Mouse (Mus musculus) embryonic stem cell, embryonic (primary cell): ENCODE results near the gene Mcrip1.

Experiments used
- CTCF ChIA-PET, 4 experiments: fragments of 300-600 bp in 2 of 4; fragments of 350-600 bp in 2 of 4; sonication (Branson Sonifier 250); formaldehyde crosslinking; loops; one replicate each; lab custom pipeline; 2022; ENCODE audit warnings: inconsistent platforms in 2 of 4; lab: Charles Lee
- POLR2A ChIA-PET, 4 experiments: fragments of 300-600 bp in 2 of 4; fragments of 350-600 bp in 2 of 4; sonication (Branson Sonifier 250); formaldehyde crosslinking; loops; one replicate each; lab custom pipeline; 2022; ENCODE audit warnings: antibody characterized with exemption in 4 of 4, inconsistent platforms in 1 of 4; lab: Charles Lee

Gene Mcrip1

GRCm38 (mm10) chr11:120549168-120549945, at the start of gene Mcrip1:
Gene Mcrip1, minus strand, starts transcription at chr11:120549727.
- ChIA-PET POLR2A (interaction anchor here (0.5 to 20.6 kb wide), 18 partner anchors 9 to 295 kb away, joined by 3 to 358 read pairs (median 4); partner anchors contain the start of genes Gcgr (in 2 of the 4), P4hb (in 2 of the 4) and Pycr1 (in 1 of the 4)), CTCF (no interaction called here)

- CTCF ChIA-PET: no interaction called here
- POLR2A ChIA-PET: interaction anchor here in 3 of 4 experiments (0.6 to 12.3 kb wide), 16 partner anchors 9 to 348 kb away, joined by 3 to 215 read pairs (median 4); partner anchors contain the start of genes Npb (in 2 of the 3), P4hb (in 2 of the 3), Arhgdia (in 1 of the 3) and Mafg (in 1 of the 3)
Observed at GRCm38 (mm10) chr11:120598990-120599549, 49.5 kb upstream of the Mcrip1 start.

- POLR2A ChIA-PET: interaction anchor here (0.5 to 12.3 kb wide), 37 partner anchors 8 to 1687 kb away, joined by 3 to 215 read pairs (median 4); partner anchors contain the start of genes P4hb (in 3 of the 4), Mafg (in 2 of the 4), Npb (in 2 of the 4) and Arhgdia (in 1 of the 4)
- CTCF ChIA-PET: interaction anchor here in 1 of 4 experiments (1.5 kb wide), 1 partner anchor 19 kb away, joined by 6 read pairs; no protein-coding TSS in a partner anchor
Observed at GRCm38 (mm10) chr11:120598283-120598989, 48.9 kb upstream of the Mcrip1 start, which contains the start of the genes Alyref and Anapc11. Gene Alyref, minus strand, starts transcription at chr11:120598365. Gene Anapc11, plus strand, starts transcription at chr11:120598421.

- ChIA-PET CTCF (interaction anchor here in 2 of 4 experiments (0.9 to 1.5 kb wide), 4 partner anchors 12 to 18 kb away, joined by 3 to 6 read pairs (median 4); no protein-coding TSS in a partner anchor), POLR2A (interaction anchor here (0.5 to 12.3 kb wide), 45 partner anchors 9 to 550 kb away, joined by 3 to 215 read pairs (median 5); partner anchors contain the start of genes P4hb (in 3 of the 4), Mafg (in 2 of the 4), Npb (in 2 of the 4) and Arl16 (in 1 of the 4))
Observed at GRCm38 (mm10) chr11:120597240-120598235, 48.0 kb upstream of the Mcrip1 start.

GRCm38 (mm10) chr11:120588531-120588930, 39.0 kb upstream of the Mcrip1 start:
- CTCF ChIA-PET: interaction anchor here in 1 of 4 experiments (0.7 to 2.2 kb wide), 2 partner anchors 9 to 12 kb away, joined by 4 to 7 read pairs; no protein-coding TSS in a partner anchor
- POLR2A ChIA-PET: interaction anchor here in 2 of 4 experiments (0.9 to 12.3 kb wide), 11 partner anchors 6 to 133 kb away, joined by 3 to 215 read pairs (median 7); partner anchors contain the start of genes P4hb (in 2 of the 2), Alyref (in 1 of the 2), Anapc11 (in 1 of the 2) and Npb (in 1 of the 2)

GRCm38 (mm10) chr11:120583937-120584336, 34.4 kb upstream of the Mcrip1 start:
- CTCF ChIA-PET: interaction anchor here in 2 of 4 experiments (0.6 to 1.3 kb wide), 7 partner anchors 11 to 72 kb away, joined by 3 read pairs; partner anchors contain the start of gene P4hb (in 1 of the 2)

GRCm38 (mm10) chr11:120582982-120583293, 33.4 kb upstream of the Mcrip1 start:
- POLR2A ChIA-PET: interaction anchor here (0.6 to 10.1 kb wide), 56 partner anchors 8 to 368 kb away, joined by 3 to 112 read pairs (median 5); partner anchors contain the start of genes P4hb (in 3 of the 4), Alyref (in 2 of the 4), Anapc11 (in 2 of the 4) and Mafg (in 2 of the 4)
- CTCF ChIA-PET: interaction anchor here in 3 of 4 experiments (0.5 to 1.9 kb wide), 17 partner anchors 10 to 398 kb away, joined by 3 to 18 read pairs (median 4); partner anchors contain the start of genes Cenpx (in 1 of the 3), Lrrc45 (in 1 of the 3), P4hb (in 1 of the 3) and Pcyt2 (in 1 of the 3)

More at GRCm38 (mm10) chr11:120583937-120584336, 34.4 kb upstream of the Mcrip1 start:
- POLR2A ChIA-PET: interaction anchor here in 2 of 4 experiments (0.8 to 10.1 kb wide), 13 partner anchors 10 to 94 kb away, joined by 3 to 112 read pairs (median 9); partner anchors contain the start of genes Mafg (in 2 of the 2), P4hb (in 2 of the 2), Alyref (in 1 of the 2) and Anapc11 (in 1 of the 2)

GRCm38 (mm10) chr11:120582268-120582981, 32.9 kb upstream of the Mcrip1 start:
- POLR2A ChIA-PET: interaction anchor here (0.6 to 10.1 kb wide), 86 partner anchors 8 to 919 kb away, joined by 3 to 112 read pairs (median 4); partner anchors contain the start of genes P4hb (in 3 of the 4), Slc25a10 (in 3 of the 4), Alyref (in 2 of the 4) and Anapc11 (in 2 of the 4)
- CTCF ChIA-PET: interaction anchor here (0.5 to 1.9 kb wide), 27 partner anchors 9 to 398 kb away, joined by 3 to 18 read pairs (median 4); partner anchors contain the start of genes P4hb (in 2 of the 4), Cenpx (in 1 of the 4), Lrrc45 (in 1 of the 4) and Pcyt2 (in 1 of the 4)

- CTCF ChIA-PET: interaction anchor here (0.7 to 1.9 kb wide), 21 partner anchors 8 to 195 kb away, joined by 3 to 18 read pairs (median 4); partner anchors contain the start of genes P4hb (in 2 of the 4), Cenpx (in 1 of the 4) and Lrrc45 (in 1 of the 4)
- POLR2A ChIA-PET: interaction anchor here (0.5 to 10.1 kb wide), 84 partner anchors 8 to 918 kb away, joined by 3 to 112 read pairs (median 4); partner anchors contain the start of genes P4hb (in 3 of the 4), Slc25a10 (in 3 of the 4), Alyref (in 2 of the 4) and Anapc11 (in 2 of the 4)
Observed at GRCm38 (mm10) chr11:120581490-120582267, 32.2 kb upstream of the Mcrip1 start, which contains the start of gene Arhgdia. Gene Arhgdia, minus strand, starts transcription at chr11:120581624.

- ChIA-PET POLR2A (interaction anchor here (0.8 to 16.3 kb wide), 25 partner anchors 10 to 352 kb away, joined by 3 to 358 read pairs (median 10); partner anchors contain the start of genes Mafg (in 2 of the 4), Pycr1 (in 2 of the 4), Sirt7 (in 2 of the 4) and Alyref (in 1 of the 4)), CTCF (interaction anchor here in 3 of 4 experiments (0.6 to 2.6 kb wide), 20 partner anchors 9 to 412 kb away, joined by 3 to 19 read pairs (median 6); partner anchors contain the start of genes Arl16 (in 1 of the 3), Cenpx (in 1 of the 3), Lrrc45 (in 1 of the 3) and Pycr1 (in 1 of the 3))
Observed at GRCm38 (mm10) chr11:120580871-120581331, 31.4 kb upstream of the Mcrip1 start.

GRCm38 (mm10) chr11:120580190-120580589, 30.7 kb upstream of the Mcrip1 start:
- ChIA-PET CTCF (interaction anchor here (0.5 to 2.6 kb wide), 43 partner anchors 9 to 411 kb away, joined by 3 to 25 read pairs (median 4); partner anchors contain the start of genes Alyref (in 1 of the 4), Anapc11 (in 1 of the 4), Arl16 (in 1 of the 4) and Cenpx (in 1 of the 4)), POLR2A (interaction anchor here (0.6 to 16.3 kb wide), 62 partner anchors 8 to 624 kb away, joined by 3 to 358 read pairs (median 4); partner anchors contain the start of genes Pycr1 (in 3 of the 4), Alyref (in 2 of the 4), Arl16 (in 2 of the 4) and Cenpx (in 2 of the 4))

- ChIA-PET POLR2A (interaction anchor here (0.5 to 16.3 kb wide), 72 partner anchors 8 to 624 kb away, joined by 3 to 358 read pairs (median 4); partner anchors contain the start of genes Pycr1 (in 3 of the 4), Alyref (in 2 of the 4), Arl16 (in 2 of the 4) and Cenpx (in 2 of the 4)), CTCF (interaction anchor here (0.5 to 2.6 kb wide), 54 partner anchors 10 to 1157 kb away, joined by 3 to 25 read pairs (median 4); partner anchors contain the start of genes Rac3 (in 2 of the 4), Alyref (in 1 of the 4), Anapc11 (in 1 of the 4) and Arl16 (in 1 of the 4))
Observed at GRCm38 (mm10) chr11:120579316-120580107, 30.0 kb upstream of the Mcrip1 start.
